14 mouse cellular contexts compared by ENCODE assay signal in genomic region chr11:97333044-97333443, GRCm38 (mm10). TPM values are rescaled to one million over a fixed set of nuclear protein-coding genes. Genes with fewer than 3 reads are reported as not detected.
A peak's percentile ranks its signal among the peaks of the same experiment; 100 is the strongest.
DNase-seq lines count a peak whose midpoint lies in the region; TF ChIP-seq lines count a peak whose summit lies in the region.
"Had no signal": no experiment of that assay in that cellular context is flagged by ENCODE, and none has a peak within 500 bp of the region (broad histone marks: within the 10 kb centered on the region; RNA-seq: fewer than 3 reads in every experiment).

No protein-coding gene starts in this region.

- dilution Hi-C loops in CH12.LX (cut with MboI; ENCODE audit: extremely low pct_ligation_motif_present, extremely low pct_unique_long_range_greater_than_20kb, low sequenced_read_pairs) = no loop called here

- no peaks in the 10 kb centered on the region for H3K79me2 ChIP-seq in CH12.LX (replicated peaks; ENCODE audit: control insufficient read depth, extremely low read depth, insufficient read depth, poor library complexity, severe bottlenecking)
- no peaks in the 10 kb centered on the region for H3K79me2 ChIP-seq in liver, adult 2 months (ENCODE audit: control insufficient read depth, insufficient read depth, low read length)

- peak; percentile 48 for DNase-seq in kidney, adult 11 months
- DNase-seq in kidney, postnatal 10 days = no peak
- DNase-seq in CH12.LX (ENCODE audit: extremely low read depth) (peak; percentile 40), ES-E14 (ENCODE audit: low read depth, low spot score) (peak; percentile 65)
- DNase-seq in liver, adult 2 months (ENCODE audit: extremely low read depth, low read depth, low spot score) = peak; percentile 37
- DNase-seq in embryonic facial prominence, embryonic 10.5 days (ENCODE audit: low spot score) = no peak
- no peak for DNase-seq in cerebellum, adult 8-10 months
- no peak for DNase-seq in left cerebral cortex, postnatal 25 days (ENCODE audit: low spot score in 2 of 2)
- DNase-seq: cerebellum, postnatal 25 days; right cerebral cortex, postnatal 14 days had no signal

- H3K27me3 ChIP-seq in CH12.LX (replicated peaks) = no peaks in the 10 kb centered on the region
- no peaks in the 10 kb centered on the region for H3K27me3 ChIP-seq in liver, adult 2 months (ENCODE audit: control insufficient read depth, insufficient read depth, low read length)
- peaks cover 24% of the 10 kb centered on the region for H3K27me3 ChIP-seq in embryonic facial prominence, embryonic 10.5 days (replicated peaks; ENCODE audit: low read depth, poor library complexity, severe bottlenecking)
- H3K27me3 ChIP-seq: hindbrain, embryonic 15.5 days; midbrain, embryonic 15.5 days had no signal

- intact Hi-C loops in left cerebral cortex, postnatal 25 days (cut with DNase I) = no loop called here

- 49% methylated on average over 9 of the region's 9 CpGs for WGBS in liver, adult 2 months
- WGBS in embryonic facial prominence, embryonic 10.5 days = 48% methylated on average over 9 of the region's 9 CpGs

- H3K4me1 ChIP-seq in CH12.LX (ENCODE audit: control insufficient read depth in 1 of 2, insufficient read depth in 2 of 2) = peaks cover 20 to 53% of the 10 kb centered on the region in 2 experiments
- peaks cover 12 to 39% of the 10 kb centered on the region in 2 experiments for H3K4me1 ChIP-seq in ES-E14 (ENCODE audit: control insufficient read depth in 2 of 2, insufficient read depth in 2 of 2, low read length in 2 of 2, poor library complexity in 1 of 2)
- peaks cover 5% of the 10 kb centered on the region for H3K4me1 ChIP-seq in liver, adult 2 months (ENCODE audit: control insufficient read depth, insufficient read depth, low read length)
- peaks cover 46% of the 10 kb centered on the region for H3K4me1 ChIP-seq in embryonic facial prominence, embryonic 10.5 days
- H3K4me1 ChIP-seq: hindbrain, embryonic 15.5 days; midbrain, embryonic 15.5 days had no signal

- H3K27ac ChIP-seq in CH12.LX (ENCODE audit: insufficient read depth, low read depth) = no peak overlapping the region
- no peak overlapping the region for H3K27ac ChIP-seq in ES-E14 (ENCODE audit: insufficient read depth, low read depth, low read length, poor library complexity, severe bottlenecking)
- no peak overlapping the region for H3K27ac ChIP-seq in liver, adult 2 months (replicated peaks; ENCODE audit: insufficient read depth, low read depth, low read length)
- H3K27ac ChIP-seq in embryonic facial prominence, embryonic 10.5 days (replicated peaks) = no peak overlapping the region
- H3K27ac ChIP-seq: hindbrain, embryonic 15.5 days; limb, embryonic 10.5 days; macrophage; midbrain, embryonic 15.5 days had no signal

- TF ChIP-seq EP300 in CH12.LX (IDR thresholded peaks at IDR 0.05; ENCODE audit: low read length) = no peak

- H3K9ac ChIP-seq in CH12.LX (ENCODE audit: insufficient read depth, low read depth) = no peak overlapping the region
- no peak overlapping the region for H3K9ac ChIP-seq in ES-E14 (ENCODE audit: insufficient read depth, low read depth, low read length, poor library complexity, severe bottlenecking)
- H3K9ac ChIP-seq in liver, adult 2 months (ENCODE audit: low read depth, low read length) = no peak overlapping the region
- H3K9ac ChIP-seq: hindbrain, embryonic 15.5 days; midbrain, embryonic 15.5 days had no signal

- no peak overlapping the region for H3K4me2 ChIP-seq in CH12.LX (ENCODE audit: insufficient read depth, low read depth, poor library complexity, severe bottlenecking)
- H3K4me2 ChIP-seq: hindbrain, embryonic 15.5 days; midbrain, embryonic 15.5 days had no signal

- TF ChIP-seq CTCF in CH12.LX (conservative IDR thresholded peaks at IDR 0.05 in 1 of 2, IDR thresholded peaks at IDR 0.05 in 1 of 2; ENCODE audit: low read depth in 2 of 2, low read length in 2 of 2) = no peak
- no peak for TF ChIP-seq CTCF in liver, adult 2 months (IDR thresholded peaks at IDR 0.05; ENCODE audit: low read depth, low read length)

- in situ Hi-C loops in CH12.LX (cut with MboI; ENCODE audit: low pct_ligation_motif_present, low pct_unique_long_range_greater_than_20kb, low sequenced_read_pairs) = no loop called here
- in situ Hi-C loops in ES-E14 (cut with MboI; ENCODE audit: low sequenced_read_pairs in 2 of 2, unreplicated experiment in 2 of 2) = no loop called here

- no peak for TF ChIP-seq RAD21 in CH12.LX (IDR thresholded peaks at IDR 0.05; ENCODE audit: low read depth, low read length)

- no peaks in the 10 kb centered on the region for H3K9me3 ChIP-seq in CH12.LX (replicated peaks; ENCODE audit: low read length)
- no peaks in the 10 kb centered on the region for H3K9me3 ChIP-seq in ES-E14 (ENCODE audit: control insufficient read depth, insufficient read depth, low read depth, low read length)
- H3K9me3 ChIP-seq in embryonic facial prominence, embryonic 10.5 days = no peaks in the 10 kb centered on the region
- H3K9me3 ChIP-seq: hindbrain, embryonic 15.5 days; limb, embryonic 10.5 days; midbrain, embryonic 15.5 days had no signal

- H3K36me3 ChIP-seq in CH12.LX (replicated peaks in 1 of 2; ENCODE audit: control insufficient read depth in 1 of 2, insufficient read depth in 1 of 2, low read length in 1 of 2) (peaks cover 18 to 48% of the 10 kb centered on the region in 2 experiments), ES-E14 (ENCODE audit: control insufficient read depth, insufficient read depth, low read length, poor library complexity, severe bottlenecking) (peaks cover 14% of the 10 kb centered on the region)
- H3K36me3 ChIP-seq in liver, adult 2 months (ENCODE audit: control insufficient read depth, insufficient read depth, low read length) = peaks cover 8% of the 10 kb centered on the region
- peaks cover 33% of the 10 kb centered on the region for H3K36me3 ChIP-seq in embryonic facial prominence, embryonic 10.5 days (replicated peaks)

- H3K4me3 ChIP-seq in CH12.LX (replicated peaks in 1 of 3; ENCODE audit: low read depth in 2 of 3, low read length in 2 of 3, poor library complexity in 1 of 3) = no peak overlapping the region
- H3K4me3 ChIP-seq in ES-E14 (ENCODE audit: insufficient read depth in 1 of 2, low read depth in 1 of 2, low read length in 2 of 2, poor library complexity in 1 of 2, severe bottlenecking in 1 of 2) = peak overlapping the region in 1 of 2 experiments; percentile 45; a peak in 1 of 4 replicates
- H3K4me3 ChIP-seq in liver, adult 2 months (ENCODE audit: insufficient read depth, low read depth, low read length) = no peak overlapping the region
- H3K4me3 ChIP-seq in embryonic facial prominence, embryonic 10.5 days = no peak overlapping the region
- H3K4me3 ChIP-seq: hindbrain, embryonic 15.5 days; limb, embryonic 10.5 days; midbrain, embryonic 15.5 days had no signal

- TF ChIP-seq POLR2A in CH12.LX (IDR thresholded peaks at IDR 0.05; ENCODE audit: low read depth, low read length) = no peak
- no peak for TF ChIP-seq POLR2A in liver, adult 2 months (IDR thresholded peaks at IDR 0.05; ENCODE audit: extremely low read depth, insufficient read depth, low read length)

TF ChIP-seq in CH12.LX, 34 proteins besides CTCF, POLR2A, EP300 and RAD21 (continues in another document):
- TF ChIP-seq ETS1 (conservative IDR thresholded peaks at IDR 0.05; ENCODE audit: low read depth, low read length) (no peak), MEF2A (IDR thresholded peaks at IDR 0.05; ENCODE audit: borderline replicate concordance, low read depth, low read length) (no peak), TCF12 (IDR thresholded peaks at IDR 0.05; ENCODE audit: low read depth, low read length) (no peak), ZC3H11A (IDR thresholded peaks at IDR 0.05; ENCODE audit: low read depth, low read length) (no peak)

TF ChIP-seq in ES-E14, 5 proteins besides CTCF, POLR2A, EP300 and RAD21 (continues in another document):
- no peak for TF ChIP-seq ZC3H11A (IDR thresholded peaks at IDR 0.05; ENCODE audit: borderline replicate concordance, low read depth, low read length)
- no peak for TF ChIP-seq MAFK (IDR thresholded peaks at IDR 0.05; ENCODE audit: insufficient read depth, low read depth, low read length)
- TF ChIP-seq CHD2 (IDR thresholded peaks at IDR 0.05; ENCODE audit: low read depth, low read length) = no peak
- TF ChIP-seq ZNF384 (IDR thresholded peaks at IDR 0.05; ENCODE audit: low read depth, low read length) = no peak

RNA-seq across cellular contexts. Expression of gene Mrpl45, which starts 17.5 kb away (rescaled TPM):
- total RNA-seq in CH12.LX (2012; rRNA removed) (101 and 106 TPM in 2 replicates), CH12.LX (2014; rRNA removed) (153 and 158 TPM in 2 replicates), ES-E14 (2012; rRNA removed) (53.8 and 76.8 TPM in 2 replicates)
- 123 and 124 TPM in 2 replicates for polyA plus RNA-seq in CH12.LX (2012; ENCODE audit: insufficient read length, low read depth)
- 19.0 and 19.9 TPM in 2 replicates for total RNA-seq in liver, adult 2 months (2014; rRNA removed)
- 12.8 and 13.3 TPM in 2 replicates for polyA plus RNA-seq in liver, adult 2 months (2012; rRNA removed)
- polyA plus RNA-seq in embryonic facial prominence, embryonic 10.5 days (2016; fragmentation: Nextera tagmentation; extraction: Ambion mirVana) = 65.7 and 67.0 TPM in 2 replicates
- total RNA-seq in left cerebral cortex, postnatal 25 days (2021) = 10 to 100 TPM; 27.0 to 27.2 TPM

RNA-seq across cellular contexts. Expression of gene Gpr179, which starts 18.8 kb away (rescaled TPM):
- total RNA-seq in CH12.LX (2012; rRNA removed) (0.04 and 0.08 TPM in 2 replicates), CH12.LX (2014; rRNA removed) (not detected in 2 replicates), ES-E14 (2012; rRNA removed) (0.31 and 0.53 TPM in 2 replicates)
- polyA plus RNA-seq in CH12.LX (2012; ENCODE audit: insufficient read length, low read depth) = 0.03 and 0.05 TPM in 2 replicates
- not detected in 2 replicates for total RNA-seq in liver, adult 2 months (2014; rRNA removed)
- 0.01 TPM in 1 of 2 replicates, not detected in the other for polyA plus RNA-seq in liver, adult 2 months (2012; rRNA removed)
- polyA plus RNA-seq in embryonic facial prominence, embryonic 10.5 days (2016; fragmentation: Nextera tagmentation; extraction: Ambion mirVana) = 0.05 and 0.07 TPM in 2 replicates
- under 1 TPM; 0.18 to 0.43 TPM for total RNA-seq in left cerebral cortex, postnatal 25 days (2021)

RNA-seq across cellular contexts. Expression of gene Socs7, which starts 29.3 kb away (rescaled TPM):
- total RNA-seq in CH12.LX (2012; rRNA removed) = 17.0 and 17.4 TPM in 2 replicates
- total RNA-seq in CH12.LX (2014; rRNA removed) = 10.2 and 11.9 TPM in 2 replicates
- 14.2 and 15.1 TPM in 2 replicates for polyA plus RNA-seq in CH12.LX (2012; ENCODE audit: insufficient read length, low read depth)
- total RNA-seq in ES-E14 (2012; rRNA removed) = 14.3 and 14.5 TPM in 2 replicates
- total RNA-seq in liver, adult 2 months (2014; rRNA removed) = 4.0 TPM in 2 replicates
- 3.1 and 3.7 TPM in 2 replicates for polyA plus RNA-seq in liver, adult 2 months (2012; rRNA removed)
- 3.3 TPM in 2 replicates for polyA plus RNA-seq in embryonic facial prominence, embryonic 10.5 days (2016; fragmentation: Nextera tagmentation; extraction: Ambion mirVana)
- total RNA-seq in left cerebral cortex, postnatal 25 days (2021) = 10 to 100 TPM; 87.3 to 94.1 TPM

RNA-seq across cellular contexts. Expression of gene Npepps, which starts 52.6 kb away (rescaled TPM):
- total RNA-seq in CH12.LX (2012; rRNA removed) = 37.6 and 42.5 TPM in 2 replicates
- 29.8 and 33.8 TPM in 2 replicates for total RNA-seq in CH12.LX (2014; rRNA removed)
- polyA plus RNA-seq in CH12.LX (2012; ENCODE audit: insufficient read length, low read depth) = 50.8 and 56.3 TPM in 2 replicates
- 86.1 and 107 TPM in 2 replicates for total RNA-seq in ES-E14 (2012; rRNA removed)
- total RNA-seq in liver, adult 2 months (2014; rRNA removed) = 12.2 and 21.2 TPM in 2 replicates
- polyA plus RNA-seq in liver, adult 2 months (2012; rRNA removed) = 7.1 and 9.1 TPM in 2 replicates
- 85.5 and 88.1 TPM in 2 replicates for polyA plus RNA-seq in embryonic facial prominence, embryonic 10.5 days (2016; fragmentation: Nextera tagmentation; extraction: Ambion mirVana)
- total RNA-seq in left cerebral cortex, postnatal 25 days (2021) = 100 to 1,000 TPM; 133 to 134 TPM

Comparison
In these comparisons a context has a peak if more than half of its experiments do, and no peak if none do; other contexts are left out.
1. DNase-seq: peak in kidney, adult 11 months (single experiment), CH12.LX (single experiment), ES-E14 (single experiment) and liver, adult 2 months (single experiment); none in kidney, postnatal 10 days (single experiment), embryonic facial prominence, embryonic 10.5 days (single experiment), cerebellum, adult 8-10 months (single experiment) and left cerebral cortex, postnatal 25 days (0 of 2).